Mouse (Mus musculus) stomach, postnatal 0 days (tissue): ENCODE results near the gene Slc25a18.

ENCODE experiments used
- CTCF ChIP-seq: IDR thresholded peaks from 2 replicates; pipeline ENCODE4 v1.5.1; 2016; ENCODE audit warnings: antibody characterized with exemption, low read depth, mild to moderate bottlenecking, moderate library complexity
- EP300 ChIP-seq: optimal IDR thresholded peaks from 2 replicates; pipeline ENCODE3; 2016; ENCODE audit warnings: antibody characterized with exemption

- TF ChIP-seq CTCF (no peak), EP300 (no peak)
These were observed 16.8 kb downstream of the Slc25a18 start for GRCm38 (mm10) chr6:120790153-120790552.
